Mouse (Mus musculus): Measurements from ENCODE around the gene Slc23a4. TPM values are rescaled to one million over a fixed set of nuclear protein-coding genes. Genes with fewer than 3 reads are reported as not detected.

The Slc23a4 gene
- total and polyA plus RNA-seq, 3 experiments, result 6.2 to 10.2 TPM; not detected in 1

Other genes with a start within 250 kb of the Slc23a4 start
- not detected in 2 replicates for gene Agbl3, start 208.0 kb downstream of the Slc23a4 start, total RNA-seq (2012; rRNA removed)
- gene Agbl3, start 208.0 kb downstream of the Slc23a4 start, polyA plus RNA-seq (2012; ENCODE audit: insufficient read depth in 1 of 2, insufficient read length in 2 of 2, low read depth in 1 of 2, low replicate concordance in 2 of 2, missing spikeins in 1 of 2), result 1 to 10 TPM in 1 of 2 experiments, not detected in 1; 1.3 TPM
- 2.5 TPM in 2 replicates for gene Tmem140, start 125.3 kb downstream of the Slc23a4 start, total RNA-seq (2012; rRNA removed)
- 1 to 10 TPM in 1 of 2 experiments, not detected in 1; 4.0 TPM for gene Tmem140, start 125.3 kb downstream of the Slc23a4 start, polyA plus RNA-seq (2012; ENCODE audit: insufficient read depth in 1 of 2, insufficient read length in 2 of 2, low read depth in 1 of 2, low replicate concordance in 2 of 2, missing spikeins in 1 of 2)
- gene Cyren, start 110.3 kb downstream of the Slc23a4 start, total RNA-seq (2012; rRNA removed), result 9.4 and 10.1 TPM in 2 replicates
- 10 to 100 TPM in 1 of 2 experiments, not detected in 1; 15.9 TPM for gene Cyren, start 110.3 kb downstream of the Slc23a4 start, polyA plus RNA-seq (2012; ENCODE audit: insufficient read depth in 1 of 2, insufficient read length in 2 of 2, low read depth in 1 of 2, low replicate concordance in 2 of 2, missing spikeins in 1 of 2)
- 11.7 and 13.7 TPM in 2 replicates for gene Wdr91, start 77.5 kb downstream of the Slc23a4 start, total RNA-seq (2012; rRNA removed)
- gene Wdr91, start 77.5 kb downstream of the Slc23a4 start, polyA plus RNA-seq (2012; ENCODE audit: insufficient read depth in 1 of 2, insufficient read length in 2 of 2, low read depth in 1 of 2, low replicate concordance in 2 of 2, missing spikeins in 1 of 2), result 10 to 100 TPM in 1 of 2 experiments, not detected in 1; 24.1 TPM
- gene Stra8, start 68.2 kb downstream of the Slc23a4 start, total RNA-seq (2012; rRNA removed), result not detected in 2 replicates
- not detected for gene Stra8, start 68.2 kb downstream of the Slc23a4 start, polyA plus RNA-seq (2012; ENCODE audit: insufficient read depth in 1 of 2, insufficient read length in 2 of 2, low read depth in 1 of 2, low replicate concordance in 2 of 2, missing spikeins in 1 of 2)
- gene Cnot4, start 145.3 kb upstream of the Slc23a4 start, total RNA-seq (2012; rRNA removed), result 6.0 and 6.2 TPM in 2 replicates
- gene Cnot4, start 145.3 kb upstream of the Slc23a4 start, polyA plus RNA-seq (2012; ENCODE audit: insufficient read depth in 1 of 2, insufficient read length in 2 of 2, low read depth in 1 of 2, low replicate concordance in 2 of 2, missing spikeins in 1 of 2), result 10 to 100 TPM; 13.6 to 41.9 TPM
- gene Nup205, start 189.0 kb upstream of the Slc23a4 start, total RNA-seq (2012; rRNA removed), result 82.9 and 89.6 TPM in 2 replicates
- 10 to 100 TPM; 32.1 to 89.3 TPM for gene Nup205, start 189.0 kb upstream of the Slc23a4 start, polyA plus RNA-seq (2012; ENCODE audit: insufficient read depth in 1 of 2, insufficient read length in 2 of 2, low read depth in 1 of 2, low replicate concordance in 2 of 2, missing spikeins in 1 of 2)